Mouse (Mus musculus) CH12.LX (cell line): ENCODE data around the gene Hook1. TPM values are rescaled to one million over a fixed set of nuclear protein-coding genes. Genes with fewer than 3 reads are reported as not detected.

ENCODE experiments used
- DNase-seq: peaks from one replicate; pipeline ENCODE4 v3.0.0-alpha.2; 2013; ENCODE audit errors: extremely low read depth
- H3K27ac ChIP-seq: 2 replicates; pipeline ENCODE4 v1.5.1; 2012; ENCODE audit warnings: low read depth, mild to moderate bottlenecking, control low read depth, moderate library complexity; ENCODE audit not compliant: insufficient read depth
- H3K27me3 ChIP-seq: replicated peaks from 2 replicates; pipeline ENCODE3; 2012; ENCODE audit warnings: inconsistent platforms
- H3K36me3 ChIP-seq, 2 experiments: replicated peaks in 1 of 2; 2 replicates each; pipeline versions ENCODE3 to v1.6.1; 2012; ENCODE audit warnings: inconsistent platforms in 1 of 2, low read length in 1 of 2, mild to moderate bottlenecking in 1 of 2, mixed read lengths in 1 of 2, moderate library complexity in 1 of 2; ENCODE audit not compliant: control insufficient read depth in 1 of 2, insufficient read depth in 1 of 2
- H3K4me1 ChIP-seq, 2 experiments: 2 replicates each; pipeline ENCODE4 v1.6.1; 2012; ENCODE audit warnings: inconsistent platforms in 1 of 2, moderate library complexity in 1 of 2; ENCODE audit not compliant: insufficient read depth in 2 of 2, control insufficient read depth in 1 of 2
- H3K4me2 ChIP-seq: 2 replicates; pipeline ENCODE4 v1.6.1; 2012; ENCODE audit warnings: low read depth, mild to moderate bottlenecking, control low read depth; ENCODE audit not compliant: poor library complexity, insufficient read depth, severe bottlenecking
- H3K4me3 ChIP-seq, 3 experiments: fragments of 150-350 bp in 1 of 3; sonication (generic) in 1 of 3; replicated peaks in 1 of 3; 2 replicates each; pipeline versions ENCODE3 to v1.5.1; 2011 to 2012; ENCODE audit warnings: low read depth in 2 of 3, low read length in 2 of 3, mild to moderate bottlenecking in 2 of 3, moderate library complexity in 2 of 3, control low read depth in 1 of 3, improper control_type of control experiment in 1 of 3, inconsistent platforms in 1 of 3, mixed read lengths in 1 of 3; ENCODE audit not compliant: poor library complexity in 1 of 3
- H3K79me2 ChIP-seq: replicated peaks from 2 replicates; pipeline ENCODE4 v1.6.1; 2012; ENCODE audit warnings: mild to moderate bottlenecking, moderate library complexity; ENCODE audit not compliant: control insufficient read depth, poor library complexity, insufficient read depth, severe bottlenecking; ENCODE audit errors: extremely low read depth
- H3K9ac ChIP-seq: 2 replicates; pipeline ENCODE4 v1.6.1; 2012; ENCODE audit warnings: low read depth, mild to moderate bottlenecking, control low read depth, moderate library complexity; ENCODE audit not compliant: insufficient read depth
- H3K9me3 ChIP-seq: replicated peaks from 2 replicates; pipeline ENCODE3; 2012; ENCODE audit warnings: low read length, inconsistent platforms, mixed read lengths
- BHLHE40 ChIP-seq: IDR thresholded peaks from 2 replicates; pipeline ENCODE4 v1.6.1; 2011; ENCODE audit warnings: mild to moderate bottlenecking, low read depth, low read length, improper control_type of control experiment
- EP300 ChIP-seq: IDR thresholded peaks from 2 replicates; pipeline ENCODE4 v1.6.1; 2011; ENCODE audit warnings: low read length, improper control_type of control experiment
- ETS1 ChIP-seq: conservative IDR thresholded peaks from 2 replicates; pipeline ENCODE4 v1.6.1; 2012; ENCODE audit warnings: low read depth, mild to moderate bottlenecking, inconsistent platforms, low read length, improper control_type of control experiment, moderate library complexity
- GABPA ChIP-seq: IDR thresholded peaks from 2 replicates; pipeline ENCODE4 v1.6.1; 2012; ENCODE audit warnings: low read depth, low read length, improper control_type of control experiment, inconsistent platforms; ENCODE audit not compliant: insufficient replicate concordance
- JUN ChIP-seq: IDR thresholded peaks from 2 replicates; pipeline ENCODE4 v1.6.1; 2011; ENCODE audit warnings: low read depth, mild to moderate bottlenecking, low read length, improper control_type of control experiment, moderate library complexity; ENCODE audit not compliant: insufficient read depth
- MYC ChIP-seq: IDR thresholded peaks from 2 replicates; pipeline ENCODE4 v1.6.1; 2011; ENCODE audit warnings: low read depth, mild to moderate bottlenecking, improper control_type of control experiment, low read length
- NELFE ChIP-seq: IDR thresholded peaks from 2 replicates; pipeline ENCODE4 v1.6.1; 2011; ENCODE audit warnings: low read depth, low read length, improper control_type of control experiment
- NRF1 ChIP-seq: IDR thresholded peaks from 2 replicates; pipeline ENCODE4 v1.6.1; 2014; ENCODE audit warnings: low read depth, mild to moderate bottlenecking, inconsistent platforms, low read length, improper control_type of control experiment, moderate library complexity
- RCOR1 ChIP-seq: conservative IDR thresholded peaks from 2 replicates; pipeline ENCODE4 v1.6.1; 2012; ENCODE audit warnings: low read depth, mild to moderate bottlenecking, inconsistent platforms, low read length, improper control_type of control experiment
- TCF12 ChIP-seq: IDR thresholded peaks from 2 replicates; pipeline ENCODE4 v1.6.1; 2014; ENCODE audit warnings: low read depth, mild to moderate bottlenecking, inconsistent platforms, low read length, improper control_type of control experiment
- ZC3H11A ChIP-seq: IDR thresholded peaks from 2 replicates; pipeline ENCODE4 v1.6.1; 2012; ENCODE audit warnings: low read depth, mild to moderate bottlenecking, inconsistent platforms, low read length, improper control_type of control experiment
- dilution Hi-C: fragments of 300-500 bp; cut with MboI; formaldehyde crosslinking; loops from 2 replicates; pipeline ENCODE4 v1.14.3; 2020; ENCODE audit warnings: low sequenced_read_pairs; ENCODE audit not compliant: extremely low pct_unique_long_range_greater_than_20kb, extremely low pct_ligation_motif_present
- in situ Hi-C: fragments of 300-500 bp; cut with MboI; formaldehyde crosslinking; loops from 3 replicates; pipeline ENCODE4 v1.14.3; 2019; ENCODE audit warnings: low sequenced_read_pairs, low pct_ligation_motif_present, low pct_unique_long_range_greater_than_20kb, mixed read lengths
- polyA plus RNA-seq: library from polyadenylated mRNA; unstranded; fragments of >175 nt; gene quantifications from 2 replicates; pipeline ENCODE4 v1.2.1, GENCODE M21; 2012; ENCODE audit warnings: low read depth; ENCODE audit not compliant: insufficient read length
- total RNA-seq, 2 experiments: library from RNA; depleted of rRNA; stranded (reverse); fragments of 300-350 nt in 1 of 2; fragments of >200 nt in 1 of 2; gene quantifications; 2 replicates each; pipeline ENCODE4 v1.2.3; 2012 to 2014

Gene Hook1
- total and polyA plus RNA-seq, 3 experiments, result 0.17 to 0.39 (median 0.17) TPM

DNA sequence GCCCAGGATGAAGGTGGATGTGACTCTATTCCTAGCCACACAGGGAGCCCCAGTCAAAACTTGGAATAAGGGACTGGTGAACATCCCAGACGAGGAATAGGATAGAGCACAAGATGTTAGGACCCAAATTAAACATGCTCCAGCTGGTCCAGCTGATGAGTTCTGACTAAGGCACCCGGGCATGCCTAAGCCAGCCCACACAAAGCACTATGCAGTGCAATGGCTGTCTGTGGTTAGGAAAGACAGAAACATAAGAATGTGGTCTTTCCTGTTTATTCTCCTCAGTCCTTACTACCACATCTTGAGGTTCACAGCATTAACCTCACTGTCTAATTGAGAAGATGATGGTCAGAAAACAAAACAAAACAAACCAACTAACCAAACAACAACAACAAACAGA is 35.7 kb upstream of the Hook1 start:
- DNase-seq, result no peak
- no peak for TF ChIP-seq TCF12
- no peak for TF ChIP-seq MYC
- H3K9ac ChIP-seq, result no peak overlapping the region
- no peak overlapping the region for H3K27ac ChIP-seq
- no peak overlapping the region for H3K4me3 ChIP-seq
- no peak overlapping the region for H3K4me2 ChIP-seq
- H3K36me3 ChIP-seq, result no peaks in the 10 kb centered on the region
- dilution Hi-C loops, result no loop called here
- no peaks in the 10 kb centered on the region for H3K27me3 ChIP-seq
- no peaks in the 10 kb centered on the region for H3K79me2 ChIP-seq
- in situ Hi-C loops, result no loop called here
- H3K4me1 ChIP-seq, result peaks cover 5 to 28% of the 10 kb centered on the region in 2 experiments; a peak in 3 of 4 replicates
- H3K9me3 ChIP-seq, result no peaks in the 10 kb centered on the region

DNA sequence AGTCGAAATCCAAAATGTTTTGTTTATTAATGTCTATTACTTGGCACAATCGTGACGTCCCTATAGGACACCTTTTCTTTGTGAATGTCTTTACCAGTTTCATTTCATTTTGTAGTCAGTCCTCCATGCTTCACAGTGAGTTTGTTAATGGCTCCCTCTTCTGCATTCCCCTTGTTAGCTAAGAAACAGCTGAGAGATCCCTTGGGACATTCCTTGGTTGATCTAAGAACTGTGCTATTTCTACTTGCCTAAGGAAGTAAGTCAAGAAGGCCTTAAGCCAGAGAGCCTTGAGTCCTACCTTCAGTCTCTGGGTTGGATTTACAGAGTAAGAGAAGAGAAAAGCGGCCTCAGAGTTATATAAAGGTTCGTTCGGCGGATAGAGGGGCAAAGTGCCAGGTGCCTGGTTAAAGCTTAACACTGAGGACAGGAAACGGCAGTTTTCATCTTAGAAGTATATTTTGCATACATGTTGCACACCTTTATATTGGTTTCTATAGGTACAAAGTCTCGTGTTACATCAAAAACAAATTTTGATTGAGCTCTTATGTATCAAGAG is 33.2 kb upstream of the Hook1 start:
- Histone ChIP-seq H3K4me3 (no peak overlapping the region), H3K4me2 (no peak overlapping the region; the same call in 1 of the 2 replicates), H3K36me3 (no peaks in the 10 kb centered on the region), H3K79me2 (no peaks in the 10 kb centered on the region), H3K9me3 (no peaks in the 10 kb centered on the region), H3K27me3 (no peaks in the 10 kb centered on the region), H3K9ac (no peak overlapping the region), H3K27ac (no peak overlapping the region), H3K4me1 (peaks cover 5 to 33% of the 10 kb centered on the region in 2 experiments; a peak in 3 of 4 replicates)
- in situ Hi-C loops, result no loop called here
- DNase-seq, result peak; percentile 28
- TF ChIP-seq ETS1 (0 out of 2 replicates have a peak, but pooled peaks have one; percentile 18), NRF1 (no peak), NELFE (no peak), EP300 (no peak), GABPA (no peak), ZC3H11A (no peak)
- dilution Hi-C loops, result no loop called here

DNA sequence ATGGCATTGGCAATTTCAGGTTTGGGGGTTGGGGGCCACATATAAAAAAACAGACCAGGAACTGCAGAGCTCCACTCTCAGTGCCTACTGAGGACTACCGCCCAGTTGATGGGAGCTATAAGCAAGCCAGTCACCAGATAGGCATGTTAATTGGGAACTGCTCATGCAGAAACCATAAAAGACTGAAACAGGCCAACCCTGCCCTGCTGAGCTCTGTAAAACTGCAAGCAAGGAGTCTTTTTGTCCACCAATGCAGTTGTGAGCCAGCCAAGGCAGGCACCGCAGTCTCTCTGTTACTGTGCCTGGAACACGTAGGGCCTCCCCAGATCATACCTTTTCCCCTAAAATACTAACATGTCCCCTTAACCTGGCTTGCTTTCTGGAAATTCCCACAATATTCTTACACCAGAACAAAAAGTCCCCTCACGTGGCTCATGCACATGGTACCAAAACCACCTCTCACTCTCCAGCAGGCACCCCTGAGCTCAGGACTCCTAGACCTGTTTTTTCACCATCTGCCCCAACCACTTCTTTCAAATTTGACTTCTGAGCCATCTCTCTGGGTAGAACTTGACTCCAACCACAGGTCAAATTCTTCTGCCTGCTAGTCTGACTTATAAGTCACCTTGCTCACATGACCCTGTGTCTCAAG is 32.5 kb upstream of the Hook1 start:
- no peaks in the 10 kb centered on the region for H3K27me3 ChIP-seq
- H3K79me2 ChIP-seq, result no peaks in the 10 kb centered on the region
- in situ Hi-C loops (no loop called here), dilution Hi-C loops (no loop called here)
- H3K36me3 ChIP-seq, result no peaks in the 10 kb centered on the region
- TF ChIP-seq RCOR1 (no peak), JUN (no peak), BHLHE40 (peak; percentile 74)
- no peak overlapping the region for H3K9ac ChIP-seq
- H3K4me3 ChIP-seq, result no peak overlapping the region
- H3K9me3 ChIP-seq, result no peaks in the 10 kb centered on the region
- no peak overlapping the region for H3K27ac ChIP-seq
- peaks cover 5 to 35% of the 10 kb centered on the region in 2 experiments; a peak in 3 of 4 replicates for H3K4me1 ChIP-seq
- H3K4me2 ChIP-seq, result no peak overlapping the region
- DNase-seq, result peak; percentile 11
